In the genomic region with DNA sequence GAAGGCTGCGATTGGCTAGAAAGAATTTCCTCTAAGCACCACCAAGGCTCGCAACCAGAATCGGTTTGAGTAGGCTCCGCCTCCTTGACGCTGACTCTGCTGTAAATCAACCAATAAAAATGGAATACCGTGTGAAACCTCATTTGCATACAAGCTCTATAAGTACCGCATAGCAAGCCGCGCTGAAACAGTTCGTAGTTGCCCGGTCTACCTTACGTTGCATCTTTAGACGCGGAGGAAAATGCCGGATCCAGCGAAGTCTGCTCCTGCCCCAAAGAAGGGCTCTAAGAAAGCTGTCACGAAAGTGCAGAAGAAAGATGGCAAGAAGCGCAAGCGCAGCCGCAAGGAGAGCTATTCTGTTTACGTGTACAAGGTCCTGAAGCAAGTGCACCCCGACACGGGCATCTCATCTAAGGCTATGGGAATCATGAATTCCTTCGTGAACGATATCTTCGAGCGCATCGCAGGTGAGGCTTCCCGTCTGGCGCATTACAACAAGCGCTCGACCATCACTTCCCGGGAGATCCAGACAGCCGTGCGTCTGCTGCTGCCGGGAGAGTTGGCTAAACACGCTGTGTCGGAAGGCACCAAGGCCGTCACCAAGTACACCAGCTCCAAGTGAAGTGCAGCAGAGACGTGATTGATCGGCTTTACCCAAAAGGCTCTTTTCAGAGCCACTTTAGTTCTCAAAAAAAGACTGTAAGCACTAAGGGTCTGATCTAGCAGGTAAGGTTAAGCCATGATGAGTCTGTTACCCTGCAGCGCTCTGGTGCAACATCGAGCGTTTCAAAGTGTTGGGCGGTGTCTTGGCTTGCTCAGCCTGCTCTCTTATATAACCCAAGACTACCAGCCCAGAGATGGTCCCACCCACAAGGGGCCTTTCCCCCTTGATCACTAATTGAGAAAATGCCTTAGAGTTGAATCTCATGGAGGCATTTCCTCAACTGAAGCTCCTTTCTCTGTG, we compare ENCODE assay signal across 8 mouse cellular contexts. TPM values are rescaled to one million over a fixed set of nuclear protein-coding genes. Genes with fewer than 3 reads are reported as not detected.
DNase-seq lines count a peak whose midpoint lies in the region; ATAC-seq lines count a peak whose summit lies in the region.

Gene Hist2h2bb (plus strand): TSS at position 242 of the 964 bp plus-strand sequence.

- no peaks in the 10 kb centered on the region for H3K36me3 ChIP-seq in hindbrain, embryonic 15.5 days

- H3K27me3 ChIP-seq in hindbrain, embryonic 15.5 days = no peaks in the 10 kb centered on the region

- DNase-seq in R1 (ENCODE audit: low read depth, low spot score) = peak; percentile 99
- peak; percentile 91 to 94 for DNase-seq in cerebellum, postnatal 25 days
- peak; percentile 95 to 98 for DNase-seq in frontal cortex, postnatal 36 days (ENCODE audit: low spot score in 2 of 2)
- peak; percentile 95 for DNase-seq in left cerebral cortex, adult 11 months (ENCODE audit: low spot score)
- peak; percentile 92 to 93 for DNase-seq in lung, postnatal 4 days
- DNase-seq in retina, postnatal 7 days (ENCODE audit: low read depth, low spot score) = peak; percentile 89
- peak; percentile 76 for DNase-seq in urinary bladder, adult 2 months (ENCODE audit: low spot score)

- peak within 1 kb of the TSS; percentile 96 for H3K27ac ChIP-seq in hindbrain, embryonic 15.5 days (replicated peaks)

- peak within 1 kb of the TSS; percentile 45 for H3K4me3 ChIP-seq in hindbrain, embryonic 15.5 days

- peaks cover 18% of the 10 kb centered on the region for H3K4me1 ChIP-seq in hindbrain, embryonic 15.5 days (replicated peaks)

- peak; percentile 97 for ATAC-seq in hindbrain, embryonic 15.5 days (ENCODE audit: low FRiP score, low read depth)

- no peaks in the 10 kb centered on the region for H3K9me3 ChIP-seq in hindbrain, embryonic 15.5 days

- H3K9ac ChIP-seq in hindbrain, embryonic 15.5 days = peak within 1 kb of the TSS; percentile 67

- under 1% methylated on average over 45 of the region's 45 CpGs for WGBS in hindbrain, embryonic 15.5 days

- H3K4me2 ChIP-seq in hindbrain, embryonic 15.5 days = peak within 1 kb of the TSS; percentile 75

RNA-seq across cellular contexts. Expression of gene Hist2h2bb, which starts in this region (rescaled TPM):
- polyA plus RNA-seq in hindbrain, embryonic 15.5 days (2015; fragmentation: Nextera tagmentation; extraction: Ambion mirVana) = 3.0 and 4.2 TPM in 2 replicates
- polyA plus RNA-seq in urinary bladder, adult 2 months (2012; rRNA removed) = 0.69 TPM in 1 of 2 replicates, not detected in the other

Comparison
In these comparisons a context has a peak if more than half of its experiments do, and no peak if none do; other contexts are left out.
1. Peak in every context shown above with its lines: DNase-seq, ATAC-seq, H3K4me3 ChIP-seq and H3K27ac ChIP-seq.
2. Peak in DNase-seq in urinary bladder, adult 2 months; RNA of the gene not detected or under 1 TPM.